Mouse (Mus musculus) frontal cortex, adult (tissue): Measurements from ENCODE around the gene Mrpl14.

ENCODE experiments used
- ATAC-seq: cut with Nextera tagmentation; 2 replicates; pipeline ENCODE4 v1.9.2; 2017; ENCODE audit warnings: mild to moderate bottlenecking, moderate library complexity, mixed read lengths; ENCODE audit not compliant: low TSS enrichment

Gene Mrpl14

GRCm38 (mm10) chr17:45723732-45724573 is 37.8 kb downstream of the Mrpl14 start:
- peak; percentile 87 for ATAC-seq

GRCm38 (mm10) chr17:45724574-45724921 is 38.4 kb downstream of the Mrpl14 start:
- ATAC-seq: peak; percentile 29; the same call in 1 of the 2 replicates

GRCm38 (mm10) chr17:45726249-45726648 is 40.1 kb downstream of the Mrpl14 start:
- no peak for ATAC-seq

GRCm38 (mm10) chr17:45727481-45727880 is 41.4 kb downstream of the Mrpl14 start:
- ATAC-seq: no peak

GRCm38 (mm10) chr17:45727983-45728723 is 42.0 kb downstream of the Mrpl14 start:
- no peak for ATAC-seq

- ATAC-seq: no peak
Observed at GRCm38 (mm10) chr17:45729387-45729786, 43.3 kb downstream of the Mrpl14 start.

- no peak for ATAC-seq
Observed at GRCm38 (mm10) chr17:45730696-45731095, 44.6 kb downstream of the Mrpl14 start.

GRCm38 (mm10) chr17:45731172-45731864 is 45.2 kb downstream of the Mrpl14 start:
- peak; percentile 42 for ATAC-seq

GRCm38 (mm10) chr17:45733038-45733734 is 47.1 kb downstream of the Mrpl14 start:
- ATAC-seq: no peak

- 0 out of 2 replicates have a peak, but pooled peaks have one; percentile 11 for ATAC-seq
Observed at GRCm38 (mm10) chr17:45733735-45734301, 47.7 kb downstream of the Mrpl14 start, which contains the start of gene 1600014C23Rik. Gene 1600014C23Rik (minus strand): TSS chr17:45733844.

- no peak for ATAC-seq
Observed at GRCm38 (mm10) chr17:45734333-45734732, 48.2 kb downstream of the Mrpl14 start.

- ATAC-seq: no peak
Observed at GRCm38 (mm10) chr17:45734881-45735280, 48.8 kb downstream of the Mrpl14 start.

- peak; percentile 55; the same call in 1 of the 2 replicates for ATAC-seq
Observed at GRCm38 (mm10) chr17:45735382-45736310, 49.5 kb downstream of the Mrpl14 start.

GRCm38 (mm10) chr17:45736311-45737077 is 50.4 kb downstream of the Mrpl14 start:
- ATAC-seq: peak; percentile 60

- no peak for ATAC-seq
Observed at GRCm38 (mm10) chr17:45737078-45737601, 51.0 kb downstream of the Mrpl14 start.

GRCm38 (mm10) chr17:45742371-45743147 is 56.4 kb downstream of the Mrpl14 start:
- no peak for ATAC-seq

- ATAC-seq: no peak
Observed at GRCm38 (mm10) chr17:45745629-45746028, 59.5 kb downstream of the Mrpl14 start.

- no peak for ATAC-seq
Observed at GRCm38 (mm10) chr17:45746755-45747154, 60.6 kb downstream of the Mrpl14 start.
